Mouse (Mus musculus): ENCODE data around the gene Asb2.

Gene Asb2

GRCm38 (mm10) chr12:103325156-103325857 is 30.5 kb downstream of the Asb2 start:
- DNase-seq (ENCODE audit: low spot score in 2 of 2), result peak; percentile 86 to 87

- DNase-seq (ENCODE audit: low spot score in 2 of 2), result peak; percentile 56 to 59
Measured at GRCm38 (mm10) chr12:103322801-103323200, 33.0 kb downstream of the Asb2 start.

DNA sequence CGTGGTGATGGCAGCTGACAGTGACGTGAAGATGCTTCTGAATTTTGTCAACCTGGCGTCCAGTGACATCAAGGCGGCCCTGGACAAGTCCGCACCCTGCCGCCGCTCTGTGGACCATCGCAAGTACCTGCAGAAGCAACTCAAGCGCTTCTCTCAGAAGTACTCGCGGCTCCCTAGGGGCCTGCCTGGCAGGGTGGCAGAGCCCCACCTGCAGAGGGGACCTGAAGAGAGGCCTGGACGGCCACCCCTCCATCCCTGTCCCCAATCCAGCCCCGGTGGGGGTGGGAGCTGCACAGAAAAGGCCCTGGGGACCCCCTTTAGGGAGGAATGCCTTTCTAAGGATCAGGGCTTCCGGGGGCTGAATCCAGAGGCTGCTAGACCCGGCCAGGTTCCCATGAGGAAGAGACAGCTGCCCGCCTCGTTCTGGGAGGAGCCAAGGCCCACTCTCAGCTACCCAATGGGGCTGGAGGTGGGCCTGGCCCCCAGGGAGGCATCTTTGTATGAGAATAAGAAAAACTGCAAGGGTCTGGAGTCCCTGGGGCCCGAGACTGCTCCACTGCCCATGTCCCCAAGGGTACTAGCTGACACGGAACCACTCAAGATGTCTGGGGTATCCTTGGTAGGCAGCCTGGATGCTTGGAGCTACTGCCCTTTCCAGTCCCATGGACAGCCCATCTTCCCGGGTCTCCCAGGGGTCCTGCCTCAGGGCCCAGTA is 39.8 kb downstream of the Asb2 start:
- no peak for DNase-seq (ENCODE audit: low spot score in 2 of 2)

GRCm38 (mm10) chr12:103314640-103315361 is 41.0 kb downstream of the Asb2 start:
- no peak for DNase-seq (ENCODE audit: low spot score in 2 of 2)

DNA sequence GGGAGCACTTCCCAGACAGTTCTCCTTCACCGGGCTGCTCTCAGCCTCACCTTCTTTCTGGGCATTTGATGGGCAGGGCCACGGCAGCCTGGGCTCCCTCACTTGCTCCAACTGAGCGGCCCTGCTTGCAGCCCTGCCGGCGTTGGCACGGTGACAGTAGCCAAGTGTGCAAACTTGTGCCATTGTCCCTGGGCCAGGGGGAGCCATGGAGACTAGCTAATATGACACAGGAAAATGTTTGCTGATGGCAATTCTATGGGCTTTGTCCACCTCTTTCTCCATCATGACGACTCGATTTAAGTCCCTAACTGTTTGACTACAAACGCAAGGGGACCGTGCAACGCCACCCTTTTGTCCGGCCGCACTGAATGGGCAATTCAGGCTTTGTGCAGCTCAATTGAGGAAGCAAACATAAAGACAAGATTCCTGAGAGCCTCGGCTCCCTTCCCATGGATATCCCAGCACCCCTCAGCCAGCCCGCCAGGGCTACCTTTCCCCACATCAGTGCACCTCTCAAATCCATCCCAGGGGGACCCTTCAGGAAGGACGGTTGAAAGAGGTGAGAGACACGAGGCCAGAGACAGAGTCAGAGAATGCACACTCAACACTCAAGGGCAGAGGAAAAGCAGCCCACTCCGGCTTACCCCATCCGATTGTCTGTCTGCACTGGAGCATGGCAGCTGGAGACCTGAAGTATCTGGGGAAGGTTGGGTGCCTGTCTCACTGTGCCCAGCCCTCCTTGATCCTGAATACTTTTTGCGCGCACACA is 41.7 kb downstream of the Asb2 start:
- no peak for DNase-seq (ENCODE audit: low spot score in 2 of 2)

DNA sequence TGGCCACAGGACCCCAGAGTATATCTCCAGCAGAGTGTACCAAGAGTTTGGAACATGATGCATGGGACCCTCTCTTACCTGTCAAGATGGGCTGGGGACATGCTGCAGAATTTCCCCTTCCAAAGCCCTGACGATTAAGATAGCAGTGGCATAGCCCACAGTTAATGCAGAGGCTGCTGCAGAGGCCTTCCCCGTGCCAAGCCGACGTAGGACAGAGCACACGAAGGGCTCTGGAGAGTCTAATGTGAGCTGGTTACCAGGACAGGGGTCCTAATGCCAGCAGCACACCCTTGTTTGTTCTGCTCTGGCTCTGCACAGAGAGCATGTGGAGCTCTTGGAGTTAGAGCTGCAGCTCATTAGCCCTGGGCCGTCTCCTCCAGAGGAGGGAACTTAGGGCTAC is 42.5 kb downstream of the Asb2 start:
- no peak for DNase-seq (ENCODE audit: low spot score in 2 of 2)

- DNase-seq (ENCODE audit: low spot score in 2 of 2), result no peak
Measured at GRCm38 (mm10) chr12:103311921-103312320, 43.9 kb downstream of the Asb2 start.

DNA sequence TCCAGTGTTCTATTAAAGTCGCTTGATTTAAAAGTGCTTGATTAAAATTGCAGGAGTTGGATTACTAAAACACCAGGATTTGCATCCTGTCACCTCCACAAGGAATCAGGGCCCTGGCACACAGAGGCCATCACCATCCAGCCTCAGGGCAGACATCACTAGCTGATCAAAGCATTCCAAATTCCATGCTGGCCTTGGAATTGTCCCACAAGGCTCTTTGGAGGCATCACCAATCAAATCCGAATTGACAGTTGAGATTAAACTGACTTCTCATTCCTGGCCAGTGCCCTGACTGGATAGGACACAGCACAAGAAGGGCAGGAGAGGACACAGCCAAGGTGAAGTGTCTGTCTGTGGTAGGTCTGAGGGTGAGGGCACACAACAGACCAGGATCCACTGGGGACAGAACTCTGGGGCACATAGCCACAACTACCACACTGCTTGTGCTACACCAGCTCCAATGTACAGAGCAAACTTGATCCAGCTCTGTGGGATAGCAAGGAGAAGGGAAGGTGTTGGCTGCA is 45.0 kb downstream of the Asb2 start, which contains the start of gene Fam181a:
Gene Fam181a, plus strand, starts transcription at position 232 of the 524 bp plus-strand sequence.
- DNase-seq (ENCODE audit: low spot score in 2 of 2), result no peak

DNA sequence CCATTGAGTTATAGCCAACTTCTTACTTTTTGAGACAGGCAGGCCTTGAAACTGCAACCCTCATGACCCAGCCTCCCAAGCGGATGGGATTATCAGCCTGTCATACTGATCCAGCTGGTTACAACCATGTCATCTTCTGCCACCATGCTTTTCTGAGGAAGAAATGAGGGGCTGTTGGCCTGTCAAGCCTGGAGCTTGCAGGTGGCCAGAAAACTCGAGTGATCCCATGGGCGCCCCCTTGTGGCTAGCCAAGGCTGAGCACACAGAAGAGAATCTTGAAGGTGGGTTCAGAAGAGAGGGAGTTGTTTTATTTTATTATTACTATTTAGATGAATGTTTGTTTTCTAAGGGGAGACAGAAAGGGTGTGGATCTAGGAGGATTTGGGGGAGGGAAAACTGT is 49.1 kb downstream of the Asb2 start:
- peak; percentile 33 to 53 for DNase-seq (ENCODE audit: low spot score in 2 of 2)

GRCm38 (mm10) chr12:103306224-103306623 is 49.6 kb downstream of the Asb2 start:
- peak; percentile 43 to 51 for DNase-seq (ENCODE audit: low spot score in 2 of 2)

DNA sequence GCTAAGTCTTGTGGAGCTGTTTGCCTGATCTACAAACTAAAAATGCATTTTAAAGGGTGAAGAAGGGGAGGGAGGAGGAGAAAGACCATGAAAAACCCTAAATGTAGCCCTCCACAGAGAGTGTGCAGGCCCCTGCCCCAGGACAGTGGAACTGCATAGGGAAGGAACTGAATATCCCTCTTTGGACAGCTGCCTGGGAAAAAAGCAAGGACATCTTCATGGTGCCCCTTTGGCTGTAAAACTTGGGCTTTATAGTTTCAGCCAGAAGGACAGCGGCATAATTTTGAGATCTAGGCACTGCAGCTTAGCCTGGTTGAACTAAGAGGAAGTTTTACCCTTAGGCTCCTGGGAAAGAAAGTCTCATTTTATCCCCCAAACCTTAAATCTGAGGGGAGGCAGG is 52.8 kb downstream of the Asb2 start:
- no peak for DNase-seq (ENCODE audit: low spot score in 2 of 2)

DNA sequence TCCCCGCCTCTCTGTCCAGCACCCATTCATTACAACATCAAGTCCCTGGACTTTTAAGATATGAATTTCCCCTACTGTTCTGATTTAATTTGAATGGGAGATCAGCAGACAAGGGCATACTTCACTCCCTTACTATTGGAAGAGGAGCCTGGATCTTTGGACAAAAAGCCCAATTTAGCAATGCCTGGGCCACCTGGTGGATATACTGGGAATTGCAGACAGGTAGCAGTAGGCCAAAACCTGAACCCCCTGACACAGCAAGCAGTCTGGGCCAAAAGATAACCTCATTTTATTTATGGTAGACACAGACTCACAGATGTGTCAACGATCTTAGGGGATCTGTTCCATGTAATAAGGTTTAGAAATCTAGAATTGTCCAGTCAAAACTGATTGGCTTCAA is 54.2 kb downstream of the Asb2 start:
- peak; percentile 81 to 83 for DNase-seq (ENCODE audit: low spot score in 2 of 2)

DNA sequence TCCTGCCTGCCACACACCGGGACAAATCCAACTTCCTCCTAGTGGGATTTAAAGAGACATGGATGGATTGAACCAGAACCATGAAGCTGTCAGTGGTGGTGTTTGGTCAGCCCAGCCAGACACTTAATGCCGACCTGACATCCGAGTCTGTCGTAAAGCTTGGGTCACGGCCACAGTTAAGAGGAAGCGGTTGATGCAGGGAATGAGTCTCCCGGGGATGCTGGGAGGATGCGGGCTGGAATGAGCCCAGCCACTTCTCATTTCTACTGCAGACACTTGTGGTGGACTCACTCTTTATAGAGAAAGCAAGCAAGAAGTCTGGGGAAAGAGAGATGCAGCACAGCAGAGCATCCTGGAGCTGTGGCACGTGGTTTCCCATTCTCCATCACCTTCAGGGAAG is 55.3 kb downstream of the Asb2 start:
- no peak for DNase-seq (ENCODE audit: low spot score in 2 of 2)

DNA sequence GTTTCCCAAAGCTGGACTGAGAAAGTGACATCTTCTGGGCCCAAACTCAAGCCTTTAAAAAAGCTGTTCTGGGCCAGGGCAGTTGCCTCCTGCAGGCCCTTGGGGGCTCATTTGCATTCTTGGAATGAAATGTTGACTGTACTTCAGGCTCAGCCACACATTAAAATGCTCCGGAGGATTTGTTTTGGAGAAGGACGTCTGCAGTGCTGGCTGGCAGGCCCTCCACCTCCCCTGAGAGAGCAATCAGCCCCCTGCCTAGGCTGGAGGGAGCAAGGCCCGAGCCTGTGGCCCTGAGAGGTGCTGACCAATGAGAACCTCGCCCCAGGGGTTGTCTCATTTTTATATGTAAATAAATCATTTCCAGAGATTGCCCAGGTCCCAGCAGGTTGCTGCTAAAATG is 59.5 kb downstream of the Asb2 start:
- DNase-seq (ENCODE audit: low spot score in 2 of 2), result no peak

DNA sequence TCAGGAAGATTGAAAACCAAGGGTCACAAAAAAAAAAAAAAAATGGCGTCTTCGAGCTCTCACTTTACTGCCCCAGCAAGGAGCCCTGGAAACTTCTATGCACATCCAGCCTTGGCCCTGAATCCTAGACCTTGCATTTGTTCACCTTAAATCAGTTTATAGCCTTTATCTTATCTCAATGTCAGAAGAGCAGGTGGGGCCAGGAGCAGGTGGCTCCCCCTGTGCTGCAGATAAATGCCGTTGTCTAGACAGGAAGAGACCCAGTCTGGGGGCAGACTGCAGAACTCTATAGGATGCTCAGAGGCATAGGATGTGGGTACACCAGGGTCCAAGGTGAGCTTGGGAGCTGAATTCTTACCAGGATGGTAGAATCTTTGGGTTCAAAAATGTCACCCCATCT is 63.4 kb downstream of the Asb2 start:
- DNase-seq (ENCODE audit: low spot score in 2 of 2), result no peak

GRCm38 (mm10) chr12:103287276-103287675 is 68.5 kb downstream of the Asb2 start:
- no peak for DNase-seq (ENCODE audit: low spot score in 2 of 2)

GRCm38 (mm10) chr12:103283411-103283810 is 72.4 kb downstream of the Asb2 start:
- no peak for DNase-seq (ENCODE audit: low spot score in 2 of 2)

GRCm38 (mm10) chr12:103282936-103283335 is 72.9 kb downstream of the Asb2 start:
- no peak for DNase-seq (ENCODE audit: low spot score in 2 of 2)

DNA sequence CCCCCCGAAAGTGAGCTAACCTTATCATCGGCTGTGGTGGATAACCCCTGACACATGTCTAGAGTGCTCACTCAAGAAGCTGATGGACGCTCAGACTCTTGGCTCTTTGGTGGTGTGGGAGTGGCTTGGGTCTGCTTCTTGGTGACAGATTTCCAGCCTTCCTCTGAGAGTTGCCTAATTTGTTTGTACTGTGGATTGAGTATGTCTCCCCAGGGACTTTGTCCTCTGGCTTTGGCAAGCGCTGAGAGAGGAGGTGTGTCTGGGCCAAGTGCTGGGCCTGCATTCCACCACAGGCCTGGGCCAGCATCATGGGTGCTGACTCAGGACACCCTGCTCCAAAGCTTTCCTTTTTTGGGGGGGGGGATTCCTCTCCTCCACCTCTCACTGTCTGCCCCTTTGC is 73.9 kb downstream of the Asb2 start:
- DNase-seq (ENCODE audit: low spot score in 2 of 2), result no peak

- DNase-seq (ENCODE audit: low spot score in 2 of 2), result no peak
Measured at GRCm38 (mm10) chr12:103281491-103281890, 74.3 kb downstream of the Asb2 start.

DNA sequence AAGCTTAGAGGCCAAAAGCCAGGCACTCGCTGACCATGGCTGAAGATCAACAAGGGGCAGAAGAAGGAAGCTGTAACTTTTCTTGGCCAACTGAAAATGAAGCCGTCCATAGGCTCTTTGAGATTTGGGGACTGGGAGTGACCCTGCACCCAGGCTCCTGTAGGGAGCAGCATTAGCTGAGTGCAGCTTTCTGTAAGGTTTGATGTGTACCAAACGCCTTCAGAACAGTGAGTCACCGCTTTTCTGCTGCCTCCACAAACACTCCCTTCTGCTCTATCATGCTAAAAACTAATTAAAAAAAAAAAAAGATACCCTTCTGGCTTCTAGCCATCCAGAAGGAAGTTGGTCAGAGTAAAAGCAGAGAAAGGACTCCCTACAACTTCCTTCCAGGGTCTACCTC is 79.4 kb downstream of the Asb2 start:
- DNase-seq (ENCODE audit: low spot score in 2 of 2), result peak; percentile 46 to 59

DNA sequence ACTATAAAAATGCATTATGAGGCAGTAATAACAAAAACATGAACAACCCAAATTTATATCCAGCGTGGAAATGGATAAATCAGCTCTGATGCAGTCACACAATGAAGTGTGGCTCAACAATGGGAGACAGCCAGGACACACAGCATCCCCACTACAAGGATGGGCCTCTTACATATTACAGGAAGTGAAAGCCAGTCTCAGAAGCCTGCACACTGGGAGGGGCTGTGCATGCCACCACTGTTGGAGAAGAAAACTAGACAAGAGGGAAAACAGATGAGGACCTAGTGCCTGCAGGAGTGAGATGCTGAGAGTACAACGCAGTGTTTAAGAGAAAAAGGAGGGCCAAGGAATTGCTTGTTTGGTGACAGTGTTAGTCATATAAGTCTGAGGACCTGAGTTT is 82.1 kb downstream of the Asb2 start:
- DNase-seq (ENCODE audit: low spot score in 2 of 2), result no peak

Data from right cerebral cortex, adult 2 months (tissue).